ENCODE assay signal across 25 mouse cellular contexts in genomic region chr2:60049889-60050288, GRCm38 (mm10).
A peak's percentile ranks its signal among the peaks of the same experiment; 100 is the strongest.
DNase-seq lines count a peak whose midpoint lies in the region; ATAC-seq and TF ChIP-seq lines count a peak whose summit lies in the region.
"Had no signal": no experiment of that assay in that cellular context is flagged by ENCODE, and none has a peak within 500 bp of the region (broad histone marks: within the 10 kb centered on the region; RNA-seq: fewer than 3 reads in every experiment).

No protein-coding gene starts in this region.

- H3K9ac ChIP-seq in limb, embryonic 11.5 days (ENCODE audit: low read length), result no peak overlapping the region
- H3K9ac ChIP-seq: forebrain, embryonic 13.5 days; hindbrain, embryonic 13.5 days had no signal

- 90% methylated on average over 4 of the region's 4 CpGs for WGBS in cerebellum, adult 2 months
- WGBS in limb, embryonic 11.5 days, result 82% methylated on average over 4 of the region's 4 CpGs
- WGBS in limb, embryonic 10.5 days, result 88% methylated on average over 4 of the region's 4 CpGs

- no peak for TF ChIP-seq CTCF in cerebellum, adult 2 months (IDR thresholded peaks at IDR 0.05; ENCODE audit: borderline replicate concordance, insufficient read depth, low read depth, low read length)

- no peak for DNase-seq in cerebellum, adult 2 months
- DNase-seq in cerebellum, adult 8-10 months, result no peak
- peak; percentile 14 for DNase-seq in limb, embryonic 11.5 days (ENCODE audit: low spot score)
- no peak for DNase-seq in limb, embryonic 10.5 days (ENCODE audit: low spot score)
- no peak for DNase-seq in left cerebral cortex, adult 9 months (ENCODE audit: low spot score in 2 of 2)
- DNase-seq in right cerebral cortex, postnatal 10 days (ENCODE audit: low spot score in 2 of 2), result no peak
- DNase-seq: adrenal gland, postnatal 10 days; adrenal gland, postnatal 36 days; cerebellum, adult 18-20 months; cerebellum, postnatal 10 days; cerebellum, postnatal 36 days; gastrocnemius, postnatal 25 days; heart, adult 2 months; heart, postnatal 10 days; heart, postnatal 36 days had no signal

- H3K4me1 ChIP-seq in cerebellum, adult 2 months (ENCODE audit: control insufficient read depth, insufficient read depth, low read length), result peaks cover 8% of the 10 kb centered on the region; the same call in 1 of the 2 replicates
- peaks cover 7% of the 10 kb centered on the region for H3K4me1 ChIP-seq in limb, embryonic 11.5 days (ENCODE audit: control insufficient read depth, insufficient read depth, low read length)
- H3K4me1 ChIP-seq in limb, embryonic 10.5 days, result peaks cover 28% of the 10 kb centered on the region

- TF ChIP-seq POLR2A in cerebellum, adult 2 months (IDR thresholded peaks at IDR 0.05; ENCODE audit: borderline replicate concordance, insufficient read depth, low read length), result no peak

- ATAC-seq in limb, embryonic 11.5 days (ENCODE audit: insufficient number of reproducible peaks, low FRiP score, low TSS enrichment, low read depth), result no peak
- ATAC-seq in granulocyte monocyte progenitor cell, adult 5-6 weeks (replicated peaks; ENCODE audit: poor library complexity, severe bottlenecking), result peak; percentile 55
- ATAC-seq: forebrain, embryonic 13.5 days; forebrain, embryonic 16.5 days; hindbrain, postnatal 0 days; inflammation-experienced regulatory T-cells, adult 6 months; intestine, embryonic 16.5 days had no signal

- H3K27me3 ChIP-seq in cerebellum, adult 2 months (ENCODE audit: control insufficient read depth, insufficient read depth, low read length), result no peaks in the 10 kb centered on the region
- H3K27me3 ChIP-seq in limb, embryonic 11.5 days (ENCODE audit: control insufficient read depth, insufficient read depth, low read length), result no peaks in the 10 kb centered on the region
- no peaks in the 10 kb centered on the region for H3K27me3 ChIP-seq in limb, embryonic 10.5 days (ENCODE audit: low read depth, poor library complexity, severe bottlenecking)
- H3K27me3 ChIP-seq: forebrain, embryonic 13.5 days; hindbrain, embryonic 13.5 days had no signal

- H3K9me3 ChIP-seq in limb, embryonic 11.5 days (ENCODE audit: control insufficient read depth, low read length), result no peaks in the 10 kb centered on the region
- H3K9me3 ChIP-seq in limb, embryonic 10.5 days (replicated peaks), result no peaks in the 10 kb centered on the region
- H3K9me3 ChIP-seq: forebrain, embryonic 10.5 days; forebrain, embryonic 13.5 days; hindbrain, embryonic 10.5 days; hindbrain, embryonic 13.5 days had no signal

- no peak overlapping the region for H3K4me2 ChIP-seq in limb, embryonic 11.5 days (ENCODE audit: low read depth, severe bottlenecking)
- H3K4me2 ChIP-seq: forebrain, embryonic 13.5 days; heart, embryonic 11.5 days; hindbrain, embryonic 13.5 days had no signal

- no peaks in the 10 kb centered on the region for H3K36me3 ChIP-seq in limb, embryonic 11.5 days (ENCODE audit: control insufficient read depth, insufficient read depth, low read length)
- 0 out of 2 replicates have a peak, but pooled peaks cover 5% of the 10 kb centered on the region for H3K36me3 ChIP-seq in limb, embryonic 10.5 days
- H3K36me3 ChIP-seq: hindbrain, embryonic 13.5 days had no signal

- H3K27ac ChIP-seq in cerebellum, adult 2 months (ENCODE audit: insufficient read depth, low read length), result 0 out of 2 replicates have a peak overlapping the region, but pooled peaks have one; percentile 21
- H3K27ac ChIP-seq in limb, embryonic 11.5 days (replicated peaks; ENCODE audit: low read depth, low read length), result no peak overlapping the region
- H3K27ac ChIP-seq in limb, embryonic 10.5 days, result no peak overlapping the region
- H3K27ac ChIP-seq: forebrain, embryonic 10.5 days; forebrain, embryonic 13.5 days; hindbrain, embryonic 10.5 days; hindbrain, embryonic 13.5 days; hindbrain, postnatal 0 days had no signal

- no peak overlapping the region for H3K4me3 ChIP-seq in cerebellum, adult 2 months (replicated peaks; ENCODE audit: insufficient read depth, low read depth, low read length)
- H3K4me3 ChIP-seq in limb, embryonic 11.5 days (ENCODE audit: low read depth, low read length), result no peak overlapping the region
- H3K4me3 ChIP-seq in limb, embryonic 10.5 days, result no peak overlapping the region
- H3K4me3 ChIP-seq: forebrain, embryonic 10.5 days; forebrain, embryonic 13.5 days; heart, adult 2 months; hindbrain, embryonic 10.5 days; hindbrain, embryonic 13.5 days had no signal
